Mouse (Mus musculus): ENCODE data around the gene Sestd1. TPM values are rescaled to one million over a fixed set of nuclear protein-coding genes. Genes with fewer than 3 reads are reported as not detected.
A peak's percentile ranks its signal among the peaks of the same experiment; 100 is the strongest.

Sestd1 gene
- total RNA-seq, 4 experiments from 2014 or later, result 47.9 to 50.4 (median 49.7) TPM

GRCm38 (mm10) chr2:77174313-77174712 is 106.1 kb downstream of the Sestd1 start:
- no peak for DNase-seq (ENCODE audit: low spot score in 2 of 2)

GRCm38 (mm10) chr2:77173821-77174220 is 106.6 kb downstream of the Sestd1 start:
- no peak for DNase-seq (ENCODE audit: low spot score in 2 of 2)

- DNase-seq (ENCODE audit: low spot score in 2 of 2), result no peak
Observed at GRCm38 (mm10) chr2:77173366-77173765, 107.0 kb downstream of the Sestd1 start.

GRCm38 (mm10) chr2:77172241-77172671 is 108.1 kb downstream of the Sestd1 start:
- DNase-seq (ENCODE audit: low spot score in 2 of 2), result no peak

- DNase-seq (ENCODE audit: low spot score in 2 of 2), result peak; percentile 31 to 37
Observed at GRCm38 (mm10) chr2:77171444-77172240, 108.8 kb downstream of the Sestd1 start.

- no peak for DNase-seq (ENCODE audit: low spot score in 2 of 2)
Observed at GRCm38 (mm10) chr2:77170633-77171105, 109.7 kb downstream of the Sestd1 start, which contains the start of gene Ccdc141. Ccdc141 (minus strand) TSS chr2:77170636.

- DNase-seq (ENCODE audit: low spot score in 2 of 2), result no peak
Observed at GRCm38 (mm10) chr2:77169916-77170632, 110.3 kb downstream of the Sestd1 start.

- no peak for DNase-seq (ENCODE audit: low spot score in 2 of 2)
Observed at GRCm38 (mm10) chr2:77169218-77169617, 111.2 kb downstream of the Sestd1 start.

GRCm38 (mm10) chr2:77168781-77169180 is 111.6 kb downstream of the Sestd1 start:
- DNase-seq (ENCODE audit: low spot score in 2 of 2), result no peak

- DNase-seq (ENCODE audit: low spot score in 2 of 2), result no peak
Observed at GRCm38 (mm10) chr2:77168081-77168685, 112.2 kb downstream of the Sestd1 start.

- no peak for DNase-seq (ENCODE audit: low spot score in 2 of 2)
Observed at GRCm38 (mm10) chr2:77166366-77166765, 114.0 kb downstream of the Sestd1 start.

- no peak for DNase-seq (ENCODE audit: low spot score in 2 of 2)
Observed at GRCm38 (mm10) chr2:77164662-77165061, 115.7 kb downstream of the Sestd1 start.

- no peak for DNase-seq (ENCODE audit: low spot score in 2 of 2)
Observed at GRCm38 (mm10) chr2:77163381-77163780, 117.0 kb downstream of the Sestd1 start.

- DNase-seq (ENCODE audit: low spot score in 2 of 2), result no peak
Observed at GRCm38 (mm10) chr2:77162135-77162534, 118.3 kb downstream of the Sestd1 start.

GRCm38 (mm10) chr2:77157546-77157945 is 122.8 kb downstream of the Sestd1 start:
- DNase-seq (ENCODE audit: low spot score in 2 of 2), result no peak

- DNase-seq (ENCODE audit: low spot score in 2 of 2), result no peak
Observed at GRCm38 (mm10) chr2:77154080-77154479, 126.3 kb downstream of the Sestd1 start.

- DNase-seq (ENCODE audit: low spot score in 2 of 2), result no peak
Observed at GRCm38 (mm10) chr2:77151255-77151654, 129.1 kb downstream of the Sestd1 start.

- DNase-seq (ENCODE audit: low spot score in 2 of 2), result no peak
Observed at GRCm38 (mm10) chr2:77149576-77149975, 130.8 kb downstream of the Sestd1 start.

- DNase-seq (ENCODE audit: low spot score in 2 of 2), result no peak
Observed at GRCm38 (mm10) chr2:77148215-77148614, 132.2 kb downstream of the Sestd1 start.

- DNase-seq (ENCODE audit: low spot score in 2 of 2), result no peak
Observed at GRCm38 (mm10) chr2:77146968-77147367, 133.4 kb downstream of the Sestd1 start.

GRCm38 (mm10) chr2:77146291-77146690 is 134.1 kb downstream of the Sestd1 start:
- no peak for DNase-seq (ENCODE audit: low spot score in 2 of 2)

GRCm38 (mm10) chr2:77143536-77143935 is 136.9 kb downstream of the Sestd1 start:
- no peak for DNase-seq (ENCODE audit: low spot score in 2 of 2)
